Mouse (Mus musculus): Measurements from ENCODE around the gene Gm14406.

DNA sequence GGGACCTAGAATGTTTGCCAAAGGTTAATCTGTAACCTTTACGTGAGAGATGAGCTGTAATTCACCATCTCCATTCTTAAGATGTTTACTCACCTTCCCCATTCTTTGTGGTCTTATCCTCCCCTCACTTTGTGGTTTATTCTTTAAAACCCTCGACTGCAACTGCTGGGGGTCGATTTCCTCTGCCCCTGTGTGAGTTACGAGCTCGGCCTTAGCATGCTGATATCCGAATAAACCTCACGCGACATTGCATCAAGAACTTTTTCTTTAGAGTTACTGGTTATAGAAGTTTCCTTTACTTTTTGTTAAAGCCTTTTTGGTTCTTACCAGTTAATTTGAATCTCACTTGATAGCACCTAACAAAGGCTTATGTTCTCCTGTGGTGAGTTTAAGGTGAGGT, 58.0 kb downstream of the Gm14406 start:
- TF ChIP-seq CTCF (IDR thresholded peaks at IDR 0.05; ENCODE audit: low read depth) (no peak), EP300 (IDR thresholded peaks at IDR 0.05; ENCODE audit: low read depth) (no peak)
